8 mouse cellular contexts compared by ENCODE assay signal in genomic region chr12:112694127-112694475, GRCm38 (mm10). TPM values are rescaled to one million over a fixed set of nuclear protein-coding genes. Genes with fewer than 3 reads are reported as not detected.
A peak's percentile ranks its signal among the peaks of the same experiment; 100 is the strongest.
DNase-seq lines count a peak whose midpoint lies in the region; ATAC-seq and TF ChIP-seq lines count a peak whose summit lies in the region.

No protein-coding gene starts in this region.

- 74% methylated on average over 10 of the region's 10 CpGs for WGBS in heart, embryonic 13.5 days
- 84% methylated on average over 10 of the region's 10 CpGs for WGBS in hindbrain, embryonic 11.5 days
- WGBS in midbrain, embryonic 10.5 days: 85% methylated on average over 10 of the region's 10 CpGs

- peak overlapping the region; percentile 97 for H3K9ac ChIP-seq in heart, embryonic 13.5 days
- peak overlapping the region; percentile 88 for H3K9ac ChIP-seq in hindbrain, embryonic 11.5 days (ENCODE audit: low read depth, low read length)

- TF ChIP-seq CTCF in E14TG2a.4 (conservative IDR thresholded peaks at IDR 0.05; ENCODE audit: low read length): no peak

- no peaks in the 10 kb centered on the region for H3K9me3 ChIP-seq in heart, embryonic 13.5 days
- H3K9me3 ChIP-seq in E14TG2a.4 (ENCODE audit: low read length): no peaks in the 10 kb centered on the region
- H3K9me3 ChIP-seq in hindbrain, embryonic 11.5 days (ENCODE audit: control insufficient read depth, low read length): no peaks in the 10 kb centered on the region
- no peaks in the 10 kb centered on the region for H3K9me3 ChIP-seq in midbrain, embryonic 10.5 days (replicated peaks)

- H3K36me3 ChIP-seq in heart, embryonic 13.5 days: no peaks in the 10 kb centered on the region
- peaks cover 4% of the 10 kb centered on the region; the same call in 1 of the 2 replicates for H3K36me3 ChIP-seq in E14TG2a.4 (ENCODE audit: insufficient read depth, low read length)
- H3K36me3 ChIP-seq in hindbrain, embryonic 11.5 days (ENCODE audit: control insufficient read depth, insufficient read depth, low read length): no peaks in the 10 kb centered on the region
- H3K36me3 ChIP-seq in midbrain, embryonic 10.5 days: no peaks in the 10 kb centered on the region

- peak overlapping the region; percentile 88 for H3K4me2 ChIP-seq in heart, embryonic 13.5 days
- H3K4me2 ChIP-seq in hindbrain, embryonic 11.5 days (replicated peaks; ENCODE audit: low read depth, low read length): peak overlapping the region; percentile 83

- H3K4me1 ChIP-seq in heart, embryonic 13.5 days: peaks cover 16% of the 10 kb centered on the region
- peaks cover 16% of the 10 kb centered on the region for H3K4me1 ChIP-seq in E14TG2a.4 (replicated peaks; ENCODE audit: low read depth, low read length)
- peaks cover 3% of the 10 kb centered on the region; the same call in 1 of the 2 replicates for H3K4me1 ChIP-seq in hindbrain, embryonic 11.5 days (replicated peaks; ENCODE audit: control insufficient read depth, insufficient read depth, low read length)
- H3K4me1 ChIP-seq in midbrain, embryonic 10.5 days: peaks cover 22% of the 10 kb centered on the region

- peak overlapping the region; percentile 79 for H3K4me3 ChIP-seq in heart, embryonic 13.5 days
- H3K4me3 ChIP-seq in E14TG2a.4 (replicated peaks; ENCODE audit: low read length): peak overlapping the region; percentile 79
- H3K4me3 ChIP-seq in hindbrain, embryonic 11.5 days (ENCODE audit: low read depth, low read length): peak overlapping the region; percentile 62
- peak overlapping the region; percentile 77 for H3K4me3 ChIP-seq in midbrain, embryonic 10.5 days

- no peak for DNase-seq in heart, adult 18-20 months
- no peak for DNase-seq in hindbrain, embryonic 11.5 days (ENCODE audit: low spot score)
- no peak for DNase-seq in midbrain, embryonic 10.5 days (ENCODE audit: low spot score)
- DNase-seq in adrenal gland, postnatal 36 days: no peak
- no peak for DNase-seq in thymus, postnatal 36 days
- DNase-seq in urinary bladder, postnatal 14 days (ENCODE audit: low spot score): no peak

- peak overlapping the region; percentile 87 for H3K27ac ChIP-seq in heart, embryonic 13.5 days (replicated peaks)
- H3K27ac ChIP-seq in hindbrain, embryonic 11.5 days (ENCODE audit: low read depth, low read length): peak overlapping the region; percentile 79
- peak overlapping the region; percentile 95 for H3K27ac ChIP-seq in midbrain, embryonic 10.5 days (replicated peaks)

- peaks cover 32% of the 10 kb centered on the region for H3K27me3 ChIP-seq in heart, embryonic 13.5 days (replicated peaks)
- peaks cover 96% of the 10 kb centered on the region for H3K27me3 ChIP-seq in E14TG2a.4 (ENCODE audit: insufficient read depth, low read length)
- no peaks in the 10 kb centered on the region; the same call in 1 of the 2 replicates for H3K27me3 ChIP-seq in hindbrain, embryonic 11.5 days (ENCODE audit: control insufficient read depth, insufficient read depth, low read length)
- H3K27me3 ChIP-seq in midbrain, embryonic 10.5 days (ENCODE audit: low read depth, poor library complexity, severe bottlenecking): peaks cover 3% of the 10 kb centered on the region; the same call in 1 of the 2 replicates

- no peak for ATAC-seq in heart, embryonic 13.5 days (ENCODE audit: extremely low read depth, insufficient number of reproducible peaks, low FRiP score, low TSS enrichment)
- peak; percentile 10; the same call in 1 of the 2 replicates for ATAC-seq in hindbrain, embryonic 11.5 days (ENCODE audit: low FRiP score)

RNA-seq across cellular contexts. Expression of gene Zbtb42, which starts 15.5 kb away (rescaled TPM):
- 5.8 and 6.2 TPM in 2 replicates for polyA plus RNA-seq in heart, embryonic 13.5 days (2015; fragmentation: Nextera tagmentation; extraction: Ambion mirVana)
- 1 to 10 TPM; 3.6 to 4.9 TPM for total RNA-seq in heart, adult 18-20 months (2021)
- 4.3 and 7.0 TPM in 2 replicates for polyA plus RNA-seq in hindbrain, embryonic 11.5 days (2014; fragmentation: Nextera tagmentation; extraction: Ambion mirVana)
- 8.2 and 9.2 TPM in 2 replicates for polyA plus RNA-seq in midbrain, embryonic 10.5 days (2016; fragmentation: Nextera tagmentation; extraction: Ambion mirVana)
- 1 to 10 TPM; 5.0 to 9.0 TPM for total RNA-seq in adrenal gland, postnatal 36 days (2021)

RNA-seq across cellular contexts. Expression of gene Akt1, which starts 19.4 kb away (rescaled TPM):
- 59.2 and 66.6 TPM in 2 replicates for polyA plus RNA-seq in heart, embryonic 13.5 days (2015; fragmentation: Nextera tagmentation; extraction: Ambion mirVana)
- 100 to 1,000 TPM; 182 to 193 TPM for total RNA-seq in heart, adult 18-20 months (2021)
- polyA plus RNA-seq in hindbrain, embryonic 11.5 days (2014; fragmentation: Nextera tagmentation; extraction: Ambion mirVana): 50.8 and 76.5 TPM in 2 replicates
- polyA plus RNA-seq in midbrain, embryonic 10.5 days (2016; fragmentation: Nextera tagmentation; extraction: Ambion mirVana): 44.5 and 46.2 TPM in 2 replicates
- total RNA-seq in adrenal gland, postnatal 36 days (2021): 100 to 1,000 TPM; 256 to 378 TPM

RNA-seq across cellular contexts. Expression of gene Cep170b, which starts 26.2 kb away (rescaled TPM):
- 4.0 and 4.3 TPM in 2 replicates for polyA plus RNA-seq in heart, embryonic 13.5 days (2015; fragmentation: Nextera tagmentation; extraction: Ambion mirVana)
- 10 to 100 TPM; 10.1 to 11.1 TPM for total RNA-seq in heart, adult 18-20 months (2021)
- 8.5 and 8.7 TPM in 2 replicates for polyA plus RNA-seq in hindbrain, embryonic 11.5 days (2014; fragmentation: Nextera tagmentation; extraction: Ambion mirVana)
- polyA plus RNA-seq in midbrain, embryonic 10.5 days (2016; fragmentation: Nextera tagmentation; extraction: Ambion mirVana): 3.3 and 4.3 TPM in 2 replicates
- total RNA-seq in adrenal gland, postnatal 36 days (2021): 10 to 100 TPM; 41.5 to 48.8 TPM

RNA-seq across cellular contexts. Expression of gene Siva1, which starts 49.6 kb away (rescaled TPM):
- polyA plus RNA-seq in heart, embryonic 13.5 days (2015; fragmentation: Nextera tagmentation; extraction: Ambion mirVana): 129 and 149 TPM in 2 replicates
- 10 to 100 TPM; 31.7 to 35.2 TPM for total RNA-seq in heart, adult 18-20 months (2021)
- polyA plus RNA-seq in hindbrain, embryonic 11.5 days (2014; fragmentation: Nextera tagmentation; extraction: Ambion mirVana): 178 and 182 TPM in 2 replicates
- 306 and 361 TPM in 2 replicates for polyA plus RNA-seq in midbrain, embryonic 10.5 days (2016; fragmentation: Nextera tagmentation; extraction: Ambion mirVana)
- 10 to 100 TPM; 45.4 to 46.9 TPM for total RNA-seq in adrenal gland, postnatal 36 days (2021)
